Mouse (Mus musculus) Patski (cell line): ENCODE data around the gene Col20a1. TPM values are rescaled to one million over a fixed set of nuclear protein-coding genes. Genes with fewer than 3 reads are reported as not detected.

Experiments used
- ATAC-seq: fragments of 100-300 bp; one replicate; pipeline ENCODE4 v1.8.0; 2021
- CTCF ChIA-PET: fragments of 350-600 bp; sonication (Branson Sonifier 250); formaldehyde crosslinking; loops from one replicate; lab custom pipeline; 2022; ENCODE audit warnings: inconsistent platforms; lab: Charles Lee
- POLR2A ChIA-PET: fragments of 350-600 bp; sonication (Branson Sonifier 250); formaldehyde crosslinking; loops from one replicate; lab custom pipeline; 2022; ENCODE audit warnings: antibody characterized with exemption, inconsistent platforms; lab: Charles Lee
- DNase-seq: peaks from one replicate; pipeline ENCODE4 v3.0.0-alpha.2; 2011; ENCODE audit warnings: low read depth, low spot score
- H3K27me3 ChIP-seq: fragments of 371-371 bp; one replicate; pipeline ENCODE4 v1.5.1; 2021
- CTCF ChIP-seq: fragments of 100-300 bp; IDR thresholded peaks from one replicate; pipeline ENCODE4 v1.5.1; 2021
- in situ Hi-C: fragments of 300-500 bp; cut with MboI; formaldehyde crosslinking; loops from 3 replicates; pipeline ENCODE4 v1.11.1; 2018; ENCODE audit warnings: low pct_unique_long_range_greater_than_20kb, mixed read lengths
- polyA plus RNA-seq: library from polyadenylated mRNA; unstranded; gene quantifications from one replicate; pipeline ENCODE4 v1.2.3, GENCODE M21; 2021

The Col20a1 gene
- polyA plus RNA-seq, 1 experiment from 2014 or later, result 0.30 TPM

- peak; percentile 95 for TF ChIP-seq CTCF
- H3K27me3 ChIP-seq, result no peaks in the 10 kb centered on the region
- in situ Hi-C loops, result loop anchor here (5.0 kb wide), 1 partner anchor 42 kb away; the partner anchor contains the start of gene Ythdf1
- ChIA-PET POLR2A (interaction anchor here (2.0 kb wide), 1 partner anchor 43 kb away, joined by 7 read pairs; the partner anchor contains the start of gene Ythdf1), CTCF (interaction anchor here (0.7 to 10.9 kb wide), 15 partner anchors 9 to 175 kb away, joined by 3 to 123 read pairs (median 5); partner anchors contain the start of genes Birc7, Nkain4 and Ythdf1)
- DNase-seq (no peak), ATAC-seq (no peak)
Observed at GRCm38 (mm10) chr2:180963956-180964355, 22.4 kb upstream of the Col20a1 start.

GRCm38 (mm10) chr2:180966092-180966882, 20.0 kb upstream of the Col20a1 start:
- in situ Hi-C loops, result no loop called here
- no peaks in the 10 kb centered on the region for H3K27me3 ChIP-seq
- no peak for DNase-seq
- ChIA-PET POLR2A (interaction anchor here (1.2 to 1.6 kb wide), 2 partner anchors 15 to 45 kb away, joined by 3 to 5 read pairs; partner anchors contain the start of gene Ythdf1), CTCF (interaction anchor here (0.9 to 10.9 kb wide), 5 partner anchors 9 to 39 kb away, joined by 3 to 123 read pairs (median 3); partner anchors contain the start of gene Birc7)
- ATAC-seq, result peak; percentile 44
- TF ChIP-seq CTCF, result no peak

- ATAC-seq (peak; percentile 90), DNase-seq (peak; percentile 67)
- ChIA-PET POLR2A (interaction anchor here (1.0 to 1.6 kb wide), 4 partner anchors 10 to 47 kb away, joined by 3 to 5 read pairs (median 4); partner anchors contain the start of gene Ythdf1), CTCF (interaction anchor here (0.9 to 10.9 kb wide), 5 partner anchors 8 to 40 kb away, joined by 3 to 123 read pairs (median 3); partner anchors contain the start of gene Birc7)
- no peaks in the 10 kb centered on the region for H3K27me3 ChIP-seq
- in situ Hi-C loops, result no loop called here
- TF ChIP-seq CTCF, result no peak
Observed at GRCm38 (mm10) chr2:180967010-180967763, 19.1 kb upstream of the Col20a1 start, which contains the start of gene Arfgap1. Gene Arfgap1 (plus strand): TSS chr2:180967225.

GRCm38 (mm10) chr2:180981133-180981532, 5.2 kb upstream of the Col20a1 start:
- POLR2A ChIA-PET, result interaction anchor here (0.9 to 1.6 kb wide), 2 partner anchors 12 to 14 kb away, joined by 5 to 7 read pairs; partner anchors contain the start of gene Arfgap1
- CTCF ChIA-PET, result no interaction called here
- DNase-seq (no peak), ATAC-seq (no peak)
- no peak for TF ChIP-seq CTCF
- in situ Hi-C loops, result no loop called here
- no peaks in the 10 kb centered on the region for H3K27me3 ChIP-seq

GRCm38 (mm10) chr2:180985635-180986034, 700 bp upstream of the Col20a1 start:
- no peak for ATAC-seq

GRCm38 (mm10) chr2:180987001-180987400, 666 bp downstream of the Col20a1 start:
- DNase-seq (no peak), ATAC-seq (no peak)
- in situ Hi-C loops, result no loop called here
- H3K27me3 ChIP-seq, result no peaks in the 10 kb centered on the region
- ChIA-PET POLR2A (no interaction called here), CTCF (interaction anchor here (1.8 kb wide), 1 partner anchor 23 kb away, joined by 5 read pairs; no protein-coding TSS in a partner anchor)
- TF ChIP-seq CTCF, result no peak

More at GRCm38 (mm10) chr2:180985635-180986034, 700 bp upstream of the Col20a1 start:
- no peaks in the 10 kb centered on the region for H3K27me3 ChIP-seq
- no peak for DNase-seq
- in situ Hi-C loops, result no loop called here
- CTCF ChIA-PET, result no interaction called here
- POLR2A ChIA-PET, result no interaction called here
- no peak for TF ChIP-seq CTCF

GRCm38 (mm10) chr2:180987432-180988030, 1.2 kb downstream of the Col20a1 start:
- H3K27me3 ChIP-seq, result no peaks in the 10 kb centered on the region
- POLR2A ChIA-PET, result no interaction called here
- DNase-seq (no peak), ATAC-seq (no peak)
- CTCF ChIA-PET, result interaction anchor here (1.8 kb wide), 1 partner anchor 24 kb away, joined by 5 read pairs; no protein-coding TSS in a partner anchor
- in situ Hi-C loops, result no loop called here
- no peak for TF ChIP-seq CTCF

GRCm38 (mm10) chr2:180988347-180988913, 2.1 kb downstream of the Col20a1 start:
- no peak for ATAC-seq
- no peaks in the 10 kb centered on the region for H3K27me3 ChIP-seq
- ChIA-PET CTCF (interaction anchor here (1.4 to 1.8 kb wide), 2 partner anchors 25 to 62 kb away, joined by 3 to 5 read pairs; no protein-coding TSS in a partner anchor), POLR2A (no interaction called here)
- TF ChIP-seq CTCF, result no peak
- no peak for DNase-seq
- in situ Hi-C loops, result no loop called here

GRCm38 (mm10) chr2:180988948-180989347, 2.6 kb downstream of the Col20a1 start:
- CTCF ChIA-PET, result interaction anchor here (1.4 kb wide), 1 partner anchor 63 kb away, joined by 3 read pairs; no protein-coding TSS in a partner anchor
- no peak for TF ChIP-seq CTCF
- DNase-seq (no peak), ATAC-seq (no peak)
- in situ Hi-C loops, result no loop called here
- POLR2A ChIA-PET, result no interaction called here
- H3K27me3 ChIP-seq, result no peaks in the 10 kb centered on the region
